Mouse (Mus musculus) bone marrow, adult 2 months (tissue): ENCODE results near the gene Sass6. TPM values are rescaled to one million over a fixed set of nuclear protein-coding genes. Genes with fewer than 3 reads are reported as not detected.

Experiments
- H3K27ac ChIP-seq: fragments of 200-500 bp; 2 replicates; pipeline ENCODE4 v1.5.1; 2012; ENCODE audit warnings: low read depth, mild to moderate bottlenecking, control low read depth, inconsistent platforms, low read length; ENCODE audit not compliant: control insufficient read depth, poor library complexity, insufficient read depth
- H3K4me1 ChIP-seq: fragments of 200-500 bp; 2 replicates; pipeline ENCODE4 v1.6.1; 2011; ENCODE audit warnings: low read length; ENCODE audit not compliant: control insufficient read depth, insufficient read depth
- H3K4me3 ChIP-seq: fragments of 200-500 bp; replicated peaks from 2 replicates; pipeline ENCODE3; 2011; ENCODE audit warnings: mild to moderate bottlenecking, low read depth, low read length, control low read depth; ENCODE audit not compliant: control insufficient read depth
- CTCF ChIP-seq: fragments of 200-500 bp; IDR thresholded peaks from 2 replicates; pipeline ENCODE4 v1.5.1; 2011; ENCODE audit warnings: low read length, control low read depth; ENCODE audit not compliant: control insufficient read depth, insufficient read depth
- POLR2A ChIP-seq: fragments of 200-500 bp; IDR thresholded peaks from 2 replicates; pipeline ENCODE4 v1.6.1; 2011; ENCODE audit warnings: low read depth, mild to moderate bottlenecking, control low read depth, low read length, borderline replicate concordance; ENCODE audit not compliant: control insufficient read depth
- WGBS: fragments of 180-500 bp; shearing (Covaris S2); methylation state at CpG from one replicate; pipeline ENCODE4 v1.1.7; 2018; 5-methylcytosine and 5-hydroxymethylcytosine counted together
- polyA plus RNA-seq: library from polyadenylated mRNA; stranded (reverse); fragments of >200 nt; gene quantifications from 2 replicates; pipeline ENCODE4 v1.2.4, GENCODE M21; 2011; ENCODE audit warnings: low replicate concordance; ENCODE audit not compliant: missing spikeins, insufficient read depth, insufficient read length

The Sass6 gene
- polyA plus RNA-seq, 1 experiment: 17.9 TPM

GRCm38 (mm10) chr3:116615318-116616068 lies 20.7 kb downstream of the Sass6 start:
- H3K27ac ChIP-seq: no peak overlapping the region
- TF ChIP-seq POLR2A: no peak
- H3K4me1 ChIP-seq: no peaks in the 10 kb centered on the region
- 67% methylated on average over 8 of the region's 8 CpGs for whole genome bisulfite sequencing
- H3K4me3 ChIP-seq: no peak overlapping the region

DNA sequence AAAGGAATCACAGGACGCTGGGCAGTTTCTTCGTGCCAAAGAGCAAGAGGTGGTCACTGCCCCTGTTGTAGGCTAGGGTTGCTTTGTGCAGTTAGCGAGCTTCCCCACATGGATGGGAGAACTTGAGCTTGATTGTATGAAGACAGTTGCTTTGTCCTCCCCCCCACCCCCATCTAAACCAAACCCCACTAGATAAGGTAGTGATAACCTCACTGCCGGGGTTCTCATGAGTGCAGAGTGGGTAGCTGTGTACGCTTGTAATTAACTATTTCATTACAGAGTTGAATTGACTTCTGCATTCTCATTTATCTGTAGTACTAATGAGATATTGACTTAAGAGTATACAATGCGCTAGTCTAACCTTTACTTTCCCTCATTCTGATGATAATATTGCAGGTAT lies 24.1 kb downstream of the Sass6 start:
- TF ChIP-seq POLR2A (no peak), CTCF (no peak)
- 71% methylated on average over 6 of the region's 6 CpGs for WGBS
- Histone ChIP-seq H3K4me3 (no peak overlapping the region), H3K4me1 (no peaks in the 10 kb centered on the region), H3K27ac (no peak overlapping the region)

DNA sequence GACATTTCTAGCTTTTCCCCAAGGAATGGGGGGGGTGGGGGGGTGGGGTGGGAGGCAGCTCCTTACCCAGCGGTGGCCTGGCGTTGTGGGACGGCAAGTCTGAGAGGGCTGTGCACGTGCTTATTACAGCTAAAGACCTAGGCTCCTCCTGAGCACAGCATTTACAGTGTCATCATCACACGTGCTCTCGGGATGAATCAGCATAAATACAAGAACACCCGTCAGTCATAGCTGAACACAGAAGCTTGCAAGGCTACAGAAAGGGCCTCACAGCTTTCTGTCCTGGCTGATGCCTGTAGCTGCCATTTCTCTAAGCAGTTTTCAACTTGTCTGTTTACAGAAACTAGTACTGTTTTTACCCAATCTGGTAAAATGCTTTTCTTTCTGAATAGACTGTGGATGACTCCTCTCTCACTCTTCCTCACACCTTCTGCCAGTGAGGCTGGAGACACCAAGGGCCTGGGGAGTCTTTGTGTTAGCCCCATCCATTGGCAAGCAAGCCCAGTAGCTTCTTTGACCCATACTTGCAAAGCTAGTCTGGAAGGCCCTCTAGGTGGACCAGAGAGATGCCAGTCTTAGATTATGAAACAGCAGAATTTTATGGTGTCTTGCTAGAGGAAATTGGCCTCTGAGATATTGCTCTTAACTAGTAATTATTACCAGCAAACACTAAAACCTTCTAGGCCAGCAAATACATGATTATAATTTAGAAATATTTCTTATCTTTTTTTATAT lies 26.0 kb downstream of the Sass6 start:
- H3K4me1 ChIP-seq: no peaks in the 10 kb centered on the region
- 44% methylated on average over 7 of the region's 7 CpGs for WGBS
- H3K27ac ChIP-seq: no peak overlapping the region
- H3K4me3 ChIP-seq: no peak overlapping the region
- TF ChIP-seq CTCF (no peak), POLR2A (no peak)

DNA sequence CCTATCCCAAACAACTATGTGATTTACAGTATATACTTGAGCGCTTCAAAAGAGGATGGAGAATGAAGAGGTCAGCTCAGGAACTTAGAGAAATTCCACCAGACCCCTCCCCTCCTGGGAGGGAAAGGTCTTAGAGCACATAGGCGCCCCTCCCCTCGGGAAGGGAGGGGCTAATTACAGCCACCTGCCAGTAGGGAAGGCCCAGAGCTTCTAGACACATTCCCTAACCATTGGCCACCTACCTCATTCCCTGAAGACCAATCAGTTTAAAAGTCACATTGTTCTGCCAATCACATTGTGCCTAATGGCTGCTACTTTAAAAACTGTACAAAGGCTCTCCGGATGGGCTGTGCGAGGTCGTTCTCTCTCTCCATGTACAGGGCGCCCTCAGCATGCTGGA lies 27.9 kb downstream of the Sass6 start:
- TF ChIP-seq CTCF (no peak), POLR2A (no peak)
- no peak overlapping the region for H3K27ac ChIP-seq
- 91% methylated on average over 7 of the region's 7 CpGs for WGBS
- no peaks in the 10 kb centered on the region for H3K4me1 ChIP-seq
- no peak overlapping the region for H3K4me3 ChIP-seq

DNA sequence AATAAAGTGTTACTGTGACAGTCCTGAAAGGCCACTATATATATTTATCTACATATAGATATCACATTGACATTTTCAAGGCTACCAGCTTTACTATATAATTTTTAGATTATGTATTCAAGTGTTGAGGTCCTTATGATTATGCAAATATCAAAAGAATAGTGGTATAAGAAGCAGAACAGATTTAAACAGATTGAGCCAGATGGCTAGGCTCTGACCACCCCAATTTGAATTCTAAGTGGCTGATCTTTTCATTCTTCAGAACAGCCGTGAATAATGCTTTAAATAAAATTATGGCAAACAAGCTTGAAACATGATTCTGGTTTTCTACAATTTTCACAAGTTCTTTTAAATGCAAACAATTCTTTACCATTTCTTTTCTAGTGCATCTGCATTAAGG lies 36.7 kb downstream of the Sass6 start:
- no peak for TF ChIP-seq CTCF
- TF ChIP-seq POLR2A: no peak
- H3K4me1 ChIP-seq: no peaks in the 10 kb centered on the region; the same call in none of the 2 replicates
- no peak overlapping the region for H3K4me3 ChIP-seq
- no peak overlapping the region for H3K27ac ChIP-seq
- 90% methylated on average over 1 of the region's 1 CpGs for WGBS

GRCm38 (mm10) chr3:116632971-116633370 lies 38.2 kb downstream of the Sass6 start:
- TF ChIP-seq POLR2A (no peak), CTCF (no peak)
- Histone ChIP-seq H3K4me1 (no peaks in the 10 kb centered on the region; the same call in none of the 2 replicates), H3K4me3 (no peak overlapping the region), H3K27ac (no peak overlapping the region)
- 46% methylated on average over 3 of the region's 3 CpGs for WGBS

GRCm38 (mm10) chr3:116634091-116634490 lies 39.3 kb downstream of the Sass6 start:
- peak overlapping the region; percentile 70; the same call in 1 of the 2 replicates for H3K27ac ChIP-seq
- no peak for TF ChIP-seq CTCF
- TF ChIP-seq POLR2A: no peak
- H3K4me3 ChIP-seq: peak overlapping the region; percentile 5
- no peaks in the 10 kb centered on the region; the same call in none of the 2 replicates for H3K4me1 ChIP-seq
- 41% methylated on average over 3 of the region's 3 CpGs for WGBS

DNA sequence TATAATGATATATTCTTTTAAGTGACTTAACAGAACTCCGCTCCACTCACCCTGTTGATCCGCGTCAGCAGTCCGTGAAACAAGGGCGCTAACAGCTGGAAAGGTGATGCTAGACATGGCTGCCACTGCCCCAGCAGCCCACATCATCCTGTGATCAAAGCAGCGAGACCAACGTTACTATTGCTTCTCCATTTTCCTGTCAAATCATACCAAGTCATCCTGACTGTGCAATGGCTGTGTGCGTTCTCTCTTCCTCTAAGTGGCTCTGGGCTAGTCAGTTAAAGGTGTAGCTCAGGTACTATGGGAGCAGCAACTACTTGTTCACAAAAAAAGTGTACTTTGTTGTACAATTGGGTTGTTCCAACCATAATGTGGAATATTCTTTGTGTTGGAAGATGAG lies 40.1 kb downstream of the Sass6 start:
- H3K4me1 ChIP-seq: peaks cover 1% of the 10 kb centered on the region
- peak overlapping the region; percentile 70; the same call in 1 of the 2 replicates for H3K27ac ChIP-seq

More for the DNA sequence above, 40.1 kb downstream of the Sass6 start:
- 70% methylated on average over 8 of the region's 8 CpGs for WGBS
- no peak for TF ChIP-seq POLR2A
- no peak for TF ChIP-seq CTCF
- peak overlapping the region; percentile 2 for H3K4me3 ChIP-seq
